Mouse (Mus musculus): Measurements from ENCODE around the gene Pde8b. TPM values are rescaled to one million over a fixed set of nuclear protein-coding genes. Genes with fewer than 3 reads are reported as not detected.

Pde8b gene
- polyA plus RNA-seq, 1 experiment from 2014 or later: 7.2 TPM

DNA sequence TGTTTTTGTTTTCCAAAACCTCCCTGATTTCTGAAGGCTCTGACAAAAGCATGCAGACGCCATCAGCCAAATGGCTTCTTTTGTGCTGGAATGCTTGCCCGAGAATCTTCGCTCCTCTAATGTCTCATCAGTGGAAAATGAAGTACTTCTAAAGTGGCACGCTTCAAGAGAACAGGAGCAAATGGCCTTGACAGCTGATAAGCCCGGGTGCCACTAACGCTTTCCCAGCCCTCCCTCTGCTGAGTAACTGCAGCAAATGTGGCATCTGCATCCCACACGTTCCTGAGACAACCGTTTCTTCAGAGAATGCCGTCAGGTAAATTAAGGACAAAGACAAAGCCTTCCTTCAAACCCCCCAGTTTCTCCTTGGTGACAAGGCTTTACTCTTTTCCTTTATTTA is 72.8 kb downstream of the Pde8b start:
- H3K4me3 ChIP-seq: no peak overlapping the region
- no peaks in the 10 kb centered on the region for H3K36me3 ChIP-seq
- no peaks in the 10 kb centered on the region for H3K9me3 ChIP-seq
- no peak overlapping the region for H3K9ac ChIP-seq
- no peaks in the 10 kb centered on the region for H3K27me3 ChIP-seq
- H3K4me2 ChIP-seq: no peak overlapping the region
- no peak for ATAC-seq (ENCODE audit: low read depth)
- 56% methylated on average over 9 of the region's 9 CpGs for WGBS
- no peak overlapping the region for H3K27ac ChIP-seq (replicated peaks)
- H3K4me1 ChIP-seq (replicated peaks): 0 out of 2 replicates have a peak, but pooled peaks cover 4% of the 10 kb centered on the region

DNA sequence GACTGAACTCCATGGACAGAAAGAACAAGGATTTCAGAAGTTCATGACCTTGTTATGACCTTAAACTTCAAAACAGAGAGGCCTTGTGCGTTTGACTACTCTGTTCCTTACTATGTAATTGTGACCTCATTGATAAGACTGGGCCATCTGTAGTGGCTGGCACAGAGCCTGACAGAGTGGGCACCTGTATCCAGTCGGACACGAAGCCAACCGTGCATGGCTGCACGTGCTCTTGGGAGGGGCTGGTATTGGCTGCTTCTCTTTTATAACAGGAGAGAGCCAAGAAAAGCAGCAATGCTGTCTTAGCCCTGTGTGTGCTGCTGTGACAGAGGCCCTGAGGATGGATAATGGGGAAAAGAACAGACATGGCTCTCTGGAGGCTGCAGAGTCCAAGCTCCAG is 73.7 kb downstream of the Pde8b start:
- Histone ChIP-seq H3K9me3 (no peaks in the 10 kb centered on the region), H3K27me3 (no peaks in the 10 kb centered on the region), H3K4me1 (replicated peaks) (0 out of 2 replicates have a peak, but pooled peaks cover 4% of the 10 kb centered on the region), H3K36me3 (no peaks in the 10 kb centered on the region), H3K9ac (no peak overlapping the region), H3K27ac (replicated peaks) (no peak overlapping the region), H3K4me3 (no peak overlapping the region), H3K4me2 (no peak overlapping the region)
- ATAC-seq (ENCODE audit: low read depth): no peak
- WGBS: 60% methylated on average over 5 of the region's 5 CpGs

DNA sequence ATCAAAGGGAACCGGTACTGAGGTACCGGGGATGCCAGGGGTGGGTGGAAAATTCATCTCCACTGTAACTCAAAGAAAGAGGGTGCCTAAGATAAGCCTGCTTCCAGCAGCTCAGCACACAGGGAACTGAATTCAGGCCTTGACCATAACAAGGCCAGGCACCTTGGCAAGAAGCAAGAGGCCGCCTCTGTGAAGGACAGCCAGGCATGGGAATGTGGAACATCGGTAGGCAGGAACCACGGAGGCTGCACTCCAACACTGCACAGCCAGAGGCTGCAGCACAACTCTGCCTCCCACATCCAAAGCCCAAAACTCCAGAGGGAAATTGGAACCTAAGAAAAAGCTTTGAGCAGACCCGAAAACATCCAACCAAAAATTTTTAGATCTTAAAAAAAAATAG is 75.9 kb downstream of the Pde8b start:
- H3K9ac ChIP-seq: no peak overlapping the region
- no peaks in the 10 kb centered on the region for H3K27me3 ChIP-seq
- H3K9me3 ChIP-seq: no peaks in the 10 kb centered on the region
- 87% methylated on average over 6 of the region's 6 CpGs for WGBS
- H3K27ac ChIP-seq (replicated peaks): no peak overlapping the region
- no peaks in the 10 kb centered on the region for H3K36me3 ChIP-seq
- ATAC-seq (ENCODE audit: low read depth): no peak
- H3K4me1 ChIP-seq (replicated peaks): 0 out of 2 replicates have a peak, but pooled peaks cover 4% of the 10 kb centered on the region
- no peak overlapping the region for H3K4me2 ChIP-seq
- no peak overlapping the region for H3K4me3 ChIP-seq

DNA sequence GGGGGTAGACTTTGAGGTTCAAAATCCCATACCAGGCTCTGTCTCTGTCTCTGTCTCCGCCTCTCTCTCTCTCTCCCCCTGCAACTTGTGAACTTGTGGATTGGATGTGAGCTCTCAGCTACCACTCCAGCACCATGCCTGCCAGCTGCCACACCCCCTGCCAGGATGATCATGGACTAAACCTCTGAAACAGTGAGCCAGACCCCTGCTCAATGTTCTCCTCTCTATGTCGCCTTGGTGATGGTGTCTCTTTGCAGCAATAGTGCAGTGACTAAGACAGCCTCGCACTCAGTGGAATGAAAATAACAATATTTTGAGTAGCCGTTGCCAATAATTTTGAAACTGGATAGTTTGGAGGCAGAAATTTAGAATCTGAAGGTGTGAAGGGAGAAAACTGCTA is 77.8 kb downstream of the Pde8b start:
- Histone ChIP-seq H3K4me3 (no peak overlapping the region), H3K27me3 (no peaks in the 10 kb centered on the region), H3K9ac (no peak overlapping the region), H3K27ac (replicated peaks) (no peak overlapping the region), H3K36me3 (no peaks in the 10 kb centered on the region), H3K9me3 (no peaks in the 10 kb centered on the region), H3K4me2 (no peak overlapping the region), H3K4me1 (replicated peaks) (0 out of 2 replicates have a peak, but pooled peaks cover 4% of the 10 kb centered on the region)
- no peak for ATAC-seq (ENCODE audit: low read depth)
- 94% methylated on average over 4 of the region's 4 CpGs for WGBS

DNA sequence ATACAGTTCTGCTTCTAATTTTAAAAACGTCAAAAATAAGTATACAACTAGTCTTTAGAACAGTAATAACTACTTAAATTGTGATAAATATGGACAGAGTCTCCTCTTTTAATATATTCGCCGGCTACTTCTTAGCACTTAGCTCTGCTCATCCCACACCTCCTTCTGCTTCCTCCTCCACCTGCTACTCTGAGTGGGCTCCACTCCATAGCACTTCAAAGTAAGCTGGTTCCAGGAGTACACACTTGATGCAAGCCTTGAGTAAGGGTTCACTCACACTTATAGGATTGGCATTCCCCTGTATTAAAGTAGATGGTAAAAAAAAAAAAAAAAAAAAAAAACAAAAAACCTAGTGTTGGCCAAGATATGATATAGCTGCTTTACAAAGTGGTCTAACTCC is 89.9 kb downstream of the Pde8b start:
- no peak for ATAC-seq (ENCODE audit: low read depth)
- WGBS: 89% methylated on average over 3 of the region's 3 CpGs

DNA sequence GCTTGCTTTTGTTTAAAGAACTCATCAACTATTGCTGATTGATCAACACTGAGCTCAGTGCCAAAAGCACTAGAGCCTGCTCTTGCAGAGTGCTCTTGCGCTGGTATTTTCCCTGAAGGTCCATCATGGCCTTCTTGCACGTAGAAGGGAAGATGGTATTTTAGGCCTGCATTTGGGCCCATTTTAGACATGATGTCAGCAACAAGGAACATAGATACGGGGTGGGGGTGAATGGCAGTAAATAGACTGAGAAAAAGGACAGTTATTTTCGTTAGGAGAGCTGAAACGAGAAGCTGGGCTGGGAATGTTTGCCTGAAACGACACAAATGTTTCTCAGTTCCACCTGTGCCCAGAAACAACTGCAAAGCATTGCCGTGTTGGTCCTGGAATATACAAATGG is 91.2 kb downstream of the Pde8b start:
- no peaks in the 10 kb centered on the region for H3K27me3 ChIP-seq
- no peaks in the 10 kb centered on the region for H3K4me1 ChIP-seq (replicated peaks)
- no peaks in the 10 kb centered on the region for H3K9me3 ChIP-seq
- no peak overlapping the region for H3K4me3 ChIP-seq
- no peak for ATAC-seq (ENCODE audit: low read depth)
- no peak overlapping the region for H3K27ac ChIP-seq (replicated peaks)
- 90% methylated on average over 7 of the region's 7 CpGs for WGBS
- no peak overlapping the region for H3K9ac ChIP-seq
- no peak overlapping the region for H3K4me2 ChIP-seq
- H3K36me3 ChIP-seq: no peaks in the 10 kb centered on the region

More for the DNA sequence above, 89.9 kb downstream of the Pde8b start:
- H3K27ac ChIP-seq (replicated peaks): no peak overlapping the region
- H3K27me3 ChIP-seq: no peaks in the 10 kb centered on the region
- no peaks in the 10 kb centered on the region for H3K9me3 ChIP-seq
- no peak overlapping the region for H3K4me2 ChIP-seq
- H3K4me1 ChIP-seq (replicated peaks): no peaks in the 10 kb centered on the region
- no peak overlapping the region for H3K9ac ChIP-seq
- no peaks in the 10 kb centered on the region for H3K36me3 ChIP-seq
- no peak overlapping the region for H3K4me3 ChIP-seq

DNA sequence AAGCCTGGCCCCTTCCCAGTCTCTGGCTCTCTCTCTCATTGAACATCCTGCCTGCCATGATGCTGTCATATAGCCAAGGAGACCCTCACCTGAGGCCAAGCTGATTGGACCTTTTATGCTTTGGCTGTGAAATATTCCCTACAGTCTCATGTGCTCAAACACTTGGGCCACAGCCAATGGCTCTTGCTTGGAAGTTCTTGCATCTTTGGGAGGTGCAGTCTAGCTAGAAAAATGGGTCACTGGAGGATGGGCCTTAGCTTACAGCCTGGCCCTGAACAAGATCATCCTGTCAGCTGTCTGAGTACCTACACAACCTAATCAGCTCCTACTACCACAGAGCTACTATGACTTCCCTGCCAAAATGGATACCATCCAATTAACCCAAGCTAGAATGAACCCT is 105.4 kb downstream of the Pde8b start:
- H3K27ac ChIP-seq (replicated peaks): no peak overlapping the region
- H3K4me3 ChIP-seq: no peak overlapping the region
- H3K27me3 ChIP-seq: no peaks in the 10 kb centered on the region
- no peaks in the 10 kb centered on the region for H3K4me1 ChIP-seq (replicated peaks)
- H3K4me2 ChIP-seq: no peak overlapping the region
- H3K9me3 ChIP-seq: peaks cover 8% of the 10 kb centered on the region; the same call in 1 of the 2 replicates
- no peak overlapping the region for H3K9ac ChIP-seq
- ATAC-seq (ENCODE audit: low read depth): no peak
- H3K36me3 ChIP-seq: no peaks in the 10 kb centered on the region

DNA sequence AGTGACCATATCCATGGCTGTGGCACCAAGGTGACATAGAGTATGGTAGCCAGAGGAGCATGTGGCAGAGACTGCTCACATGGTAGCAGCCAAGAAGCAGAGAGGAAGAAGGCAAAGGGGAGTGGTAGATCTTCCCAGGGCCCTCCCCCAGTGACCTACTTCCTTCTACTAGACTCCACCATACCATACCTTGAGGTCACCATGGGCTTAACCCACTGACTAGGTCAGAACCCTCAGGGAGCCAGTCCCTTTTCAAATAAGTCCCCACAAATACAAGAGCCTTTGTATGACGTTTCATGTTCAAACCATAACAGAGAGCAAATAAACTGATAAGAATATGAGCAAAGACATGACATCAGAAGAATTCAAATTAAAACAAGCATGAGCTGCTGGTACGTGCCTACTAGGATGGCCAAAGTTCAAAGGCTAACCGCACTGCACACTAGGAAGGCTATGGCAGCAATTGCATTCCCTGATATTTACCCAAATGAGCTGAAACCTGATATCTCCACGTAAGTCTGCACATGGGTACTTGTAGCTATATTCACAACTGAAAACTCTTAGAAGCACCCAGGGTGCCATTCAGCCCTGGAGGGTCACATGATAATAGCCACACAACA is 109.6 kb downstream of the Pde8b start:
- 88% methylated on average over 4 of the region's 4 CpGs for WGBS
- peaks cover 8% of the 10 kb centered on the region; the same call in 1 of the 2 replicates for H3K9me3 ChIP-seq
- H3K4me2 ChIP-seq: no peak overlapping the region
- H3K4me1 ChIP-seq (replicated peaks): no peaks in the 10 kb centered on the region
- no peak overlapping the region for H3K4me3 ChIP-seq
- no peaks in the 10 kb centered on the region for H3K27me3 ChIP-seq
- H3K36me3 ChIP-seq: no peaks in the 10 kb centered on the region
- no peak overlapping the region for H3K27ac ChIP-seq (replicated peaks)
- no peak for ATAC-seq (ENCODE audit: low read depth)
- no peak overlapping the region for H3K9ac ChIP-seq

DNA sequence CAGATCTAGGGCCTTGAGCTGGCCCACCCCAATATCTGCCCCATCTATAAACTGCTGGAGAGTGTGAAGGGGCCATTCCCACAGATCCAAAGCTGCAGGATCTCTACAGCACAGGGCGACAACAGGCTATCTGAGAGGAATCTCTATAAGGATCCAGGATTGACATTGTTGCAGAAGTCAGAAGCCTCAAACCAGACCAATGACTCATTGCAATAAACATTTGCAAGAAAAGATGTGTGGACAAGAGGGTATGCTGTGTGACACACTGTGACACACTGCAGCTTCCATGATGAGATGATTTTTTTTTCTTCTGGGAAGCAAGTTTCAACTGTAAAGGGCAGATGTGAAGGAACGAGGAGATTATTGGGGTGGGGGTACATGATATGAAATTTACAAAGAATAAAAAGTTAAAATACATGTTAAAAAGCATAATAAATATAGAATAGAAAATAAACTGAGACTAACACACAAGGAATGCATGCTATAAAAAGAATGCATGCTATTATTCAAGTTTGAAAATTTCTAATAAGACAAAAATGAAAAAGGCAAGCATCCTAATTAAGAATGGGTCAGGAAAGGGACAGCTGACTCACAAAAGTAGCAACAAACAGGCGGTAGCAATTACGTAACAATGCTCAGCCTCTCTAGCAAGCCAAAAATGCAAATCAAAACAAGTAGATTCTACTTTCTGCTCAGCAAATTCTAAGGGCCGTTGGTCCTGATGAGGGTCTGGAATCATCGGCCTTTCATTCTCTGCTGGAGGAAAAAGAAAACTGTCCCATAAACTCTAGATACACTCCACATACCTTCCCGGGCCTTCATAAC is 114.6 kb downstream of the Pde8b start:
- H3K4me2 ChIP-seq: no peak overlapping the region
- ATAC-seq (ENCODE audit: low read depth): no peak
- H3K27ac ChIP-seq (replicated peaks): no peak overlapping the region
- H3K4me1 ChIP-seq (replicated peaks): no peaks in the 10 kb centered on the region
- H3K9ac ChIP-seq: no peak overlapping the region
- WGBS: 89% methylated on average over 7 of the region's 7 CpGs
- no peaks in the 10 kb centered on the region for H3K27me3 ChIP-seq
- H3K4me3 ChIP-seq: no peak overlapping the region
- H3K36me3 ChIP-seq: no peaks in the 10 kb centered on the region
- H3K9me3 ChIP-seq: no peaks in the 10 kb centered on the region

DNA sequence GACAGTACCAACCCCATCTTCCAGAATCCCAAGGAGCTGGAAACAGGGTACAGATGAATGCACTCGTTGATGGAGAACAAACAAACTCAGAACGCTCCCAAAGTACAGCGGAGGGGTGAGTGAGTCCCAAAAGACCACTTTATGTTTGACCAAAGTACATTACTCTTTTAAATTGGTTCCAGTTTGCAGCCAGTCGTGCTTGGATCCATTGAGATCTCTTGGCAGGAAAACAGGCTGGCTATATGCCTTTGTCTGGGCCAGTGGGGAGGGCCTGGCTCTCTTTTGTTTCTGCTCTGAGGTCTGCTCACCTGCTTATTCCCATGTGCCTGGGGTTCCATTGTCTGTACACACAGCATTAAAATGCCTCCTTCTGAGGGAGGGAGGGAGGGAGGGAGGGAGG is 118.3 kb downstream of the Pde8b start:
- Histone ChIP-seq H3K4me1 (replicated peaks) (no peaks in the 10 kb centered on the region), H3K4me2 (no peak overlapping the region), H3K4me3 (no peak overlapping the region), H3K9ac (no peak overlapping the region), H3K9me3 (no peaks in the 10 kb centered on the region), H3K27ac (replicated peaks) (no peak overlapping the region), H3K27me3 (no peaks in the 10 kb centered on the region), H3K36me3 (no peaks in the 10 kb centered on the region)
- WGBS: 24% methylated on average over 4 of the region's 4 CpGs
- ATAC-seq (ENCODE audit: low read depth): no peak

DNA sequence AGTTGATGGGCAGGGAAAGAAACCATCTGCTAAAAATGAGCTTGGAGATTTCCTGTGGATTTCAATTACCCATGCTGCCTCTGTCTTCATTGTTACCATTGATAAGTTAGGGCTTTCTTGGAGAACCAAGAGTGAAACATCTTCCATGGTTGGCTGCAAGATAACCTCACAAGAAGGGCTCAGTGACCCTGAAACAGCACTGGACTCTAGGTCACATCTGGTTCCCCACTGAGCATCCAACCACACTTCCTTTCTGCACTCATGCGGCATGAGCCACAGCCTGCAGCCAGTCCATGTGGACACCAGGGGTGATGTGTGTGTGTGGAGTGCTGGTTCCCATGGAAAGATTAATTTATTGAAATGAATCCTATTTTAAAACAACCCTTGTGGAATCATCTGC is 119.1 kb downstream of the Pde8b start:
- H3K36me3 ChIP-seq: no peaks in the 10 kb centered on the region
- no peak overlapping the region for H3K27ac ChIP-seq (replicated peaks)
- H3K9ac ChIP-seq: no peak overlapping the region
- H3K4me1 ChIP-seq (replicated peaks): no peaks in the 10 kb centered on the region
- no peak overlapping the region for H3K4me3 ChIP-seq
- H3K9me3 ChIP-seq: no peaks in the 10 kb centered on the region
- H3K4me2 ChIP-seq: no peak overlapping the region
- ATAC-seq (ENCODE audit: low read depth): no peak
- no peaks in the 10 kb centered on the region for H3K27me3 ChIP-seq
- 52% methylated on average over 1 of the region's 1 CpGs for WGBS

DNA sequence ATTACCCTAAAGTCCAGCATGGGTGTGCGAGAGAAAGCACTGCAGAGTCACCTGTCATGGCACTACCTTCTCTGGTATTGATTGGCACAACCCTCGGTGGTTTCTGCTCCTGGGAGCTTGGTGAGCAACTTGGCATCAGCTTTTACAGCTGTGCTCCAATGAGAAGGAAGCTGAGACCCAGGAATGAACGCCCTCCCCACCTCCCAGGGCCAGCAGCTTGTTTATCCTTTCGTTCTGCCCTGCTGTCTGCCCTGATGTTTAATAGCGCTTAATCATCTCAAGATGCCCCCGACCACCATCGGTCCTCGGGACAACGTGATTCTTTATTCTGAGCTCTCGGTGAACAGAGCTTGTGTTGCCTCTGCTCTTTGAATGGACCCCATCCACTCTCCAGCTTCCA is 122.8 kb downstream of the Pde8b start:
- H3K4me2 ChIP-seq: no peak overlapping the region
- ATAC-seq (ENCODE audit: low read depth): no peak
- no peak overlapping the region for H3K27ac ChIP-seq (replicated peaks)
- H3K9ac ChIP-seq: no peak overlapping the region
- H3K9me3 ChIP-seq: no peaks in the 10 kb centered on the region
- no peaks in the 10 kb centered on the region for H3K4me1 ChIP-seq (replicated peaks)
- no peak overlapping the region for H3K4me3 ChIP-seq
- H3K36me3 ChIP-seq: no peaks in the 10 kb centered on the region
- no peaks in the 10 kb centered on the region for H3K27me3 ChIP-seq
- 83% methylated on average over 10 of the region's 10 CpGs for WGBS

Measured in neural tube, embryonic 13.5 days (tissue).